In the genomic region with DNA sequence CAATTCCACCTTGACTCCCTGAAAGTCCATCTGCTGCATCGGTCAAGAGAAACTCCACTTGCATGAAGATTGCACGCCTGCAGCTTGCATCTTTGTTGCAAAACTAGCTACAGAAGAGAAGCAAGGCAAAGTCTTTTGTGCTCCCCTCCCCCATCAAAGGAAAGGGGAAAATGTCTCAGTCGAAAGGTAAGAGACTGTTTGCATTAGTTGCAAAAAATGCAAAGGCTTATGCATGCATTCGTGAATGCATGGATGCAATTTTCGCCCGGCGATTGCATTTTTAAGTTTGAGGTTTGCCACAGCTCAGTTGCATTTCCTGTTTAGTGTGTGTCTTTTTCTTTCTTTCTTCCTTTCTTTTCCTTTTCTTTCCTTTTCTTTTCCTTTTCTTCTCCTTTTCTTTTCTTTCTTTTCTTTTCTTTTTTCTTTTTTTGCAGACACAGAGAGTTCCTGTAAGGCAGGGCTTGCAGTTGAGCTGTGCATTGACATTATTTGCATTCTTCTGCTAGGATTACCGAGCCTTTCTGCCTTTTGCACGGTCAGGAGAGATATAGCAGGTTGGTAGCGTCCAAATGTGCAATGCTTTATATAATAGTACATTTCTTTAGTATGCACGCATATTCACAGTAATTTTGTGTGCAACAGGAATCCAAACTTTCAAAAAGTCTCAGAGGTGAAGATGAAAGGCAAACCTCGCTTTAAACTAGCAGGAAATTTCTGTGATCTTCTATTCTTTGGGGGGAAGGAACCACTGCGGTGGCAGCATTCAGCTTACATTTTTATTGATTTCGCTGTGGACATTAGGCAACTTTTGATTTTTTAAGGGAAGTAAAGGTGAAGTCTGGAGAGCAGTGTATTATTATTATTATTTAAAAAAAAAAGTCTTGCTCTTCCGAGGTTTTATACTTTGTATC, we compare ENCODE assay signal across 8 mouse cellular contexts. TPM values are rescaled to one million over a fixed set of nuclear protein-coding genes. Genes with fewer than 3 reads are reported as not detected.
DNase-seq lines count a peak whose midpoint lies in the region; ATAC-seq and TF ChIP-seq lines count a peak whose summit lies in the region.

No protein-coding gene starts in this region.

- H3ac ChIP-seq in C2C12 (ENCODE audit: control insufficient read depth, insufficient read length, low read depth), result peak overlapping the region; percentile 27

- no peaks in the 10 kb centered on the region for H3K79me3 ChIP-seq in C2C12 (ENCODE audit: low read depth)

- TF ChIP-seq EP300 in liver, embryonic 14.5 days (IDR thresholded peaks at IDR 0.05; ENCODE audit: low read depth), result no peak

- H3K9ac ChIP-seq in forebrain, embryonic 13.5 days, result peak overlapping the region; percentile 63
- peak overlapping the region; percentile 61 for H3K9ac ChIP-seq in liver, embryonic 14.5 days (replicated peaks)

- TF ChIP-seq CTCF in gastrocnemius, adult 2 months (IDR thresholded peaks at IDR 0.05), result no peak
- no peak for TF ChIP-seq CTCF in C2C12 (IDR thresholded peaks at IDR 0.05; ENCODE audit: control insufficient read depth, insufficient read depth, insufficient read length)
- TF ChIP-seq CTCF in liver, embryonic 14.5 days (IDR thresholded peaks at IDR 0.05; ENCODE audit: low read depth), result no peak

- peak overlapping the region; percentile 69 for H3K4me2 ChIP-seq in forebrain, embryonic 13.5 days
- H3K4me2 ChIP-seq in liver, embryonic 14.5 days (ENCODE audit: low read depth), result peak overlapping the region; percentile 81

- H3K79me2 ChIP-seq in C2C12 (ENCODE audit: control insufficient read depth, insufficient read depth), result no peaks in the 10 kb centered on the region

- intact Hi-C loops in gastrocnemius, adult 2 months (cut with DNase I), result loop anchor here (5.0 kb wide), 1 partner anchor 48 kb away; no protein-coding TSS in a partner anchor
- intact Hi-C loops in gastrocnemius, postnatal 36 days (cut with DNase I), result loop anchor here (5.0 kb wide), 1 partner anchor 48 kb away; no protein-coding TSS in a partner anchor

- no peaks in the 10 kb centered on the region for H3K27me3 ChIP-seq in C2C12 (ENCODE audit: control insufficient read depth, insufficient read depth, insufficient read length)
- H3K27me3 ChIP-seq in forebrain, embryonic 13.5 days, result peaks cover 10% of the 10 kb centered on the region; the same call in 1 of the 2 replicates
- H3K27me3 ChIP-seq in liver, embryonic 14.5 days (ENCODE audit: control insufficient read depth, insufficient read depth, low read length), result no peaks in the 10 kb centered on the region

- peak overlapping the region; percentile 84 for H3K4me3 ChIP-seq in gastrocnemius, adult 2 months
- peak overlapping the region; percentile 35 for H3K4me3 ChIP-seq in C2C12 (ENCODE audit: insufficient read depth, poor library complexity, severe bottlenecking)
- peak overlapping the region; percentile 52 for H3K4me3 ChIP-seq in forebrain, embryonic 13.5 days
- peak overlapping the region; percentile 66 to 98 for H3K4me3 ChIP-seq in liver, embryonic 14.5 days (ENCODE audit: insufficient read depth in 1 of 2, low read depth in 2 of 2, low read length in 2 of 2)

- 5% methylated on average over 15 of the region's 15 CpGs for WGBS in forebrain, embryonic 13.5 days
- 4% methylated on average over 15 of the region's 15 CpGs for WGBS in liver, embryonic 14.5 days (ENCODE audit: insufficient replicate concordance)

- ATAC-seq in forebrain, embryonic 13.5 days, result peak; percentile 28; the same call in 1 of the 2 replicates
- no peak; the same call in 1 of the 2 replicates for ATAC-seq in liver, embryonic 14.5 days (ENCODE audit: insufficient read depth)

- peak overlapping the region; percentile 80 for H3K27ac ChIP-seq in gastrocnemius, adult 2 months
- no peak overlapping the region for H3K27ac ChIP-seq in forebrain, embryonic 13.5 days
- no peak overlapping the region for H3K27ac ChIP-seq in liver, embryonic 14.5 days

- no peaks in the 10 kb centered on the region for H3K36me3 ChIP-seq in C2C12 (ENCODE audit: control insufficient read depth, insufficient read depth)
- no peaks in the 10 kb centered on the region for H3K36me3 ChIP-seq in forebrain, embryonic 13.5 days (ENCODE audit: poor library complexity, severe bottlenecking)
- no peaks in the 10 kb centered on the region for H3K36me3 ChIP-seq in liver, embryonic 14.5 days (replicated peaks; ENCODE audit: control insufficient read depth, insufficient read depth, low read depth)

- no peak for DNase-seq in gastrocnemius, adult 2 months
- no peak for DNase-seq in gastrocnemius, postnatal 36 days
- no peak for DNase-seq in liver, embryonic 14.5 days (ENCODE audit: low read depth in 3 of 3, low spot score in 3 of 3)
- DNase-seq in right cerebral cortex, adult 18-20 months, result no peak
- DNase-seq in layer of hippocampus, postnatal 14 days (ENCODE audit: low spot score in 2 of 2), result no peak
- no peak for DNase-seq in embryo, embryonic 9.5 days (ENCODE audit: extremely low spot score)

- peaks cover 48% of the 10 kb centered on the region for H3K4me1 ChIP-seq in forebrain, embryonic 13.5 days
- peaks cover 0 to 10% of the 10 kb centered on the region in 2 experiments; a peak in 2 of 4 replicates for H3K4me1 ChIP-seq in liver, embryonic 14.5 days (replicated peaks; ENCODE audit: control insufficient read depth in 2 of 2, insufficient read depth in 2 of 2, low read length in 1 of 2)

- H3K9me3 ChIP-seq in forebrain, embryonic 13.5 days (replicated peaks), result no peaks in the 10 kb centered on the region
- no peaks in the 10 kb centered on the region for H3K9me3 ChIP-seq in liver, embryonic 14.5 days (ENCODE audit: control insufficient read depth, low read length)

TF ChIP-seq in C2C12, 6 proteins besides CTCF, POLR2A, EP300 and RAD21:
- TF ChIP-seq MYOD1 (IDR thresholded peaks at IDR 0.05; ENCODE audit: control insufficient read depth, insufficient read length, low read depth), result no peak
- no peak for TF ChIP-seq MAX (IDR thresholded peaks at IDR 0.05)
- no peak for TF ChIP-seq USF1 (IDR thresholded peaks at IDR 0.05; ENCODE audit: low read depth)
- TF ChIP-seq CEBPB (IDR thresholded peaks at IDR 0.05; ENCODE audit: low read depth), result no peak
- no peak for TF ChIP-seq MYOG (IDR thresholded peaks at IDR 0.05; ENCODE audit: control insufficient read depth, extremely low read depth, insufficient read length)
- no peak for TF ChIP-seq FOSL1 (IDR thresholded peaks at IDR 0.05; ENCODE audit: insufficient read depth, low read length, poor library complexity, severe bottlenecking)

RNA-seq across cellular contexts. Expression of a gene that starts 0.6 kb away (rescaled TPM):
- total RNA-seq in gastrocnemius, adult 2 months (2021), result 10 to 100 TPM; 38.0 to 50.1 TPM
- 10 to 100 TPM; 43.6 to 50.1 TPM for total RNA-seq in gastrocnemius, postnatal 36 days (2021)
- polyA plus RNA-seq in C2C12 (2012; fragmentation: generic; extraction: Trizol), result 4.8 TPM
- 39.9 and 44.7 TPM in 2 replicates for polyA plus RNA-seq in forebrain, embryonic 13.5 days (2015; fragmentation: Nextera tagmentation; extraction: Ambion mirVana)
- 2.3 and 2.8 TPM in 2 replicates for polyA plus RNA-seq in liver, embryonic 14.5 days (2012; rRNA removed)
- polyA plus RNA-seq in liver, embryonic 14.5 days (2014; fragmentation: Nextera tagmentation; extraction: Ambion mirVana), result 3.6 and 4.5 TPM in 2 replicates
- 10 to 100 TPM; 28.8 to 28.9 TPM for total RNA-seq in layer of hippocampus, postnatal 14 days (2021)
